Mouse (Mus musculus): ENCODE results near the gene Calcoco1. TPM values are rescaled to one million over a fixed set of nuclear protein-coding genes. Genes with fewer than 3 reads are reported as not detected.
A peak's percentile ranks its signal among the peaks of the same experiment; 100 is the strongest.
"Not testable (repeated sequence)": the region's sequence is repeated elsewhere in the genome, so short reads cannot be mapped to it uniquely, and the experiment has no call there.

Gene Calcoco1
- polyA plus RNA-seq, 1 experiment = 20.1 TPM

GRCm38 (mm10) chr15:102672215-102673071, 49.5 kb downstream of the Calcoco1 start, which contains the start of gene Atp5g2:
Atp5g2 (minus strand) TSS chr15:102672352.
- Histone ChIP-seq H3K4me3 (ENCODE audit: control insufficient read depth, low read depth, low read length) (peak within 1 kb of the TSS; percentile 96), H3K27ac (ENCODE audit: control insufficient read depth, insufficient read depth, low read depth, low read length) (peak within 1 kb of the TSS; percentile 85), H3K36me3 (ENCODE audit: control insufficient read depth, insufficient read depth, low read length) (no peaks in the 10 kb centered on the region), H3K4me1 (ENCODE audit: control insufficient read depth, insufficient read depth, low read length) (peaks cover 18% of the 10 kb centered on the region), H3K27me3 (ENCODE audit: control insufficient read depth, insufficient read depth, low read length) (no peaks in the 10 kb centered on the region)
- TF ChIP-seq CTCF (IDR thresholded peaks at IDR 0.05; ENCODE audit: control insufficient read depth, insufficient read depth, insufficient replicate concordance, low read depth, low read length) = no peak

- peak overlapping the region; percentile 85 for H3K27ac ChIP-seq (ENCODE audit: control insufficient read depth, insufficient read depth, low read depth, low read length)
- H3K4me1 ChIP-seq (ENCODE audit: control insufficient read depth, insufficient read depth, low read length) = peaks cover 18% of the 10 kb centered on the region
- no peaks in the 10 kb centered on the region for H3K27me3 ChIP-seq (ENCODE audit: control insufficient read depth, insufficient read depth, low read length)
- TF ChIP-seq CTCF (IDR thresholded peaks at IDR 0.05; ENCODE audit: control insufficient read depth, insufficient read depth, insufficient replicate concordance, low read depth, low read length) = no peak
- TF ChIP-seq POLR2A (IDR thresholded peaks at IDR 0.05; ENCODE audit: control insufficient read depth, low read depth, low read length) = peak; percentile 82
- H3K4me3 ChIP-seq (ENCODE audit: control insufficient read depth, low read depth, low read length) = peak overlapping the region; percentile 86
- no peaks in the 10 kb centered on the region for H3K36me3 ChIP-seq (ENCODE audit: control insufficient read depth, insufficient read depth, low read length)
Observed at GRCm38 (mm10) chr15:102671721-102672214, 50.2 kb downstream of the Calcoco1 start.

GRCm38 (mm10) chr15:102670767-102671575, 51.0 kb downstream of the Calcoco1 start:
- no peaks in the 10 kb centered on the region for H3K36me3 ChIP-seq (ENCODE audit: control insufficient read depth, insufficient read depth, low read length)
- H3K27me3 ChIP-seq (ENCODE audit: control insufficient read depth, insufficient read depth, low read length) = no peaks in the 10 kb centered on the region
- peak overlapping the region; percentile 96 for H3K4me3 ChIP-seq (ENCODE audit: control insufficient read depth, low read depth, low read length)
- peaks cover 18% of the 10 kb centered on the region for H3K4me1 ChIP-seq (ENCODE audit: control insufficient read depth, insufficient read depth, low read length)
- peak overlapping the region; percentile 96 for H3K27ac ChIP-seq (ENCODE audit: control insufficient read depth, insufficient read depth, low read depth, low read length)
- peak; percentile 99 for TF ChIP-seq CTCF (IDR thresholded peaks at IDR 0.05; ENCODE audit: control insufficient read depth, insufficient read depth, insufficient replicate concordance, low read depth, low read length)
- peak; percentile 91 for TF ChIP-seq POLR2A (IDR thresholded peaks at IDR 0.05; ENCODE audit: control insufficient read depth, low read depth, low read length)

GRCm38 (mm10) chr15:102670281-102670680, 51.7 kb downstream of the Calcoco1 start:
- H3K27me3 ChIP-seq (ENCODE audit: control insufficient read depth, insufficient read depth, low read length) = no peaks in the 10 kb centered on the region
- H3K36me3 ChIP-seq (ENCODE audit: control insufficient read depth, insufficient read depth, low read length) = no peaks in the 10 kb centered on the region
- H3K4me3 ChIP-seq (ENCODE audit: control insufficient read depth, low read depth, low read length) = peak overlapping the region; percentile 96
- H3K4me1 ChIP-seq (ENCODE audit: control insufficient read depth, insufficient read depth, low read length) = peaks cover 18% of the 10 kb centered on the region
- TF ChIP-seq POLR2A (IDR thresholded peaks at IDR 0.05; ENCODE audit: control insufficient read depth, low read depth, low read length) = no peak
- TF ChIP-seq CTCF (IDR thresholded peaks at IDR 0.05; ENCODE audit: control insufficient read depth, insufficient read depth, insufficient replicate concordance, low read depth, low read length) = no peak
- peak overlapping the region; percentile 96 for H3K27ac ChIP-seq (ENCODE audit: control insufficient read depth, insufficient read depth, low read depth, low read length)

- TF ChIP-seq CTCF (IDR thresholded peaks at IDR 0.05; ENCODE audit: control insufficient read depth, insufficient read depth, insufficient replicate concordance, low read depth, low read length) = no peak
- no peak for TF ChIP-seq POLR2A (IDR thresholded peaks at IDR 0.05; ENCODE audit: control insufficient read depth, low read depth, low read length)
- H3K4me3 ChIP-seq (ENCODE audit: control insufficient read depth, low read depth, low read length) = no peak overlapping the region
- H3K27ac ChIP-seq (ENCODE audit: control insufficient read depth, insufficient read depth, low read depth, low read length) = no peak overlapping the region
- H3K36me3 ChIP-seq (ENCODE audit: control insufficient read depth, insufficient read depth, low read length) = no peaks in the 10 kb centered on the region
- H3K27me3 ChIP-seq (ENCODE audit: control insufficient read depth, insufficient read depth, low read length) = no peaks in the 10 kb centered on the region
- peaks cover 18% of the 10 kb centered on the region for H3K4me1 ChIP-seq (ENCODE audit: control insufficient read depth, insufficient read depth, low read length)
Observed at GRCm38 (mm10) chr15:102669571-102669970, 52.4 kb downstream of the Calcoco1 start.

GRCm38 (mm10) chr15:102665494-102665893, 56.5 kb downstream of the Calcoco1 start:
- Histone ChIP-seq H3K27ac (ENCODE audit: control insufficient read depth, insufficient read depth, low read depth, low read length) (no peak overlapping the region), H3K4me1 (ENCODE audit: control insufficient read depth, insufficient read depth, low read length) (peaks cover 2% of the 10 kb centered on the region), H3K36me3 (ENCODE audit: control insufficient read depth, insufficient read depth, low read length) (no peaks in the 10 kb centered on the region), H3K27me3 (ENCODE audit: control insufficient read depth, insufficient read depth, low read length) (no peaks in the 10 kb centered on the region), H3K4me3 (ENCODE audit: control insufficient read depth, low read depth, low read length) (no peak overlapping the region)
- peak; percentile 20; the same call in 1 of the 2 replicates for TF ChIP-seq CTCF (IDR thresholded peaks at IDR 0.05; ENCODE audit: control insufficient read depth, insufficient read depth, insufficient replicate concordance, low read depth, low read length)
- TF ChIP-seq POLR2A (IDR thresholded peaks at IDR 0.05; ENCODE audit: control insufficient read depth, low read depth, low read length) = no peak

GRCm38 (mm10) chr15:102663825-102664224, 58.2 kb downstream of the Calcoco1 start:
- H3K36me3 ChIP-seq (ENCODE audit: control insufficient read depth, insufficient read depth, low read length) = no peaks in the 10 kb centered on the region
- no peak overlapping the region for H3K4me3 ChIP-seq (ENCODE audit: control insufficient read depth, low read depth, low read length)
- H3K4me1 ChIP-seq (ENCODE audit: control insufficient read depth, insufficient read depth, low read length) = no peaks in the 10 kb centered on the region
- TF ChIP-seq CTCF (IDR thresholded peaks at IDR 0.05; ENCODE audit: control insufficient read depth, insufficient read depth, insufficient replicate concordance, low read depth, low read length) (no peak), POLR2A (IDR thresholded peaks at IDR 0.05; ENCODE audit: control insufficient read depth, low read depth, low read length) (no peak)
- H3K27ac ChIP-seq (ENCODE audit: control insufficient read depth, insufficient read depth, low read depth, low read length) = no peak overlapping the region
- no peaks in the 10 kb centered on the region for H3K27me3 ChIP-seq (ENCODE audit: control insufficient read depth, insufficient read depth, low read length)

GRCm38 (mm10) chr15:102662601-102663000, 59.4 kb downstream of the Calcoco1 start:
- not testable (repeated sequence) for H3K4me1 ChIP-seq (ENCODE audit: control insufficient read depth, insufficient read depth, low read length); H3K36me3 ChIP-seq (ENCODE audit: control insufficient read depth, insufficient read depth, low read length); H3K27ac ChIP-seq (ENCODE audit: control insufficient read depth, insufficient read depth, low read depth, low read length); H3K27me3 ChIP-seq (ENCODE audit: control insufficient read depth, insufficient read depth, low read length); H3K4me3 ChIP-seq (ENCODE audit: control insufficient read depth, low read depth, low read length)
